Mouse (Mus musculus) thymus, postnatal 10 days (tissue): Measurements from ENCODE around the gene Krtap1-4.
"Not testable (repeated sequence)": the region's sequence is repeated elsewhere in the genome, so short reads cannot be mapped to it uniquely, and the experiment has no call there.

Experiments
- DNase-seq, 2 experiments: peaks; one replicate each; pipeline ENCODE4 v3.0.0; 2021; ENCODE audit warnings: low spot score in 2 of 2

The Krtap1-4 gene

GRCm38 (mm10) chr11:99583245-99583704, at the start of gene Krtap1-4:
Krtap1-4 (minus strand) TSS chr11:99583654.
- DNase-seq = no peak

- no peak for DNase-seq
Observed at GRCm38 (mm10) chr11:99630890-99631289, 47.4 kb upstream of the Krtap1-4 start.

GRCm38 (mm10) chr11:99628138-99628537, 44.7 kb upstream of the Krtap1-4 start, which contains the start of gene Krtap4-1:
Krtap4-1 (minus strand) TSS chr11:99628238.
- DNase-seq = no peak

- DNase-seq = no peak
Observed at GRCm38 (mm10) chr11:99620335-99620734, 36.9 kb upstream of the Krtap1-4 start, which contains the start of gene Gm11562. Gm11562 (minus strand) TSS chr11:99620435.

- no peak for DNase-seq
Observed at GRCm38 (mm10) chr11:99614796-99615363, 31.4 kb upstream of the Krtap1-4 start, which contains the start of gene Krtap2-4. Krtap2-4 (minus strand) TSS chr11:99614846.

DNA sequence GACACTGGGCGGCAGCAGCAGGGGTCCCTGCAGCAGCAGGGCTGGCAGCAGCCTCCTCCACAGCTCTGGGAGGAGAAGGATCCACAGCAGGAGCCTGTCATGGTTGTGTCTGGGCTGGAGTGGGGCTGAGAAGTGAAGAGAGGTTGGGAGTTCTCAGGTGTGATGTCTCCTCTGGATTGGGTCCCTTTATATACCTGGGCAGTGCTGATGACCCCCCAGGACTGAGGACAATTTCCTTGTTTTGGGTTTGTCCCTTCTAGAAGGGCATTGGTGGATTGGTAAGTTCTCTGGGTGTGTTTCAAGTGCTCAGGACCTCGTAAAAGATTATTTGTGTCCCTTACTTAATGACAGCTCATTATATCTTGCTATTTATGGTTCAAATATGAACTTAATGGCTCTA, 26.6 kb upstream of the Krtap1-4 start, which contains the start of gene Gm11937:
Gene Gm11937 (minus strand): TSS at position 101 of the 400 bp plus-strand sequence.
- DNase-seq = not testable (repeated sequence)

GRCm38 (mm10) chr11:99609126-99609525, 25.7 kb upstream of the Krtap1-4 start:
- no peak for DNase-seq

- not testable (repeated sequence) for DNase-seq
Observed at GRCm38 (mm10) chr11:99603208-99603607, 19.8 kb upstream of the Krtap1-4 start, which contains the start of gene Gm11938. Gm11938 (minus strand) TSS chr11:99603308.

- not testable (repeated sequence) for DNase-seq
Observed at GRCm38 (mm10) chr11:99597742-99598141, 14.3 kb upstream of the Krtap1-4 start, which contains the start of gene Krtap9-3. Krtap9-3 (minus strand) TSS chr11:99598105.

- DNase-seq = no peak
Observed at GRCm38 (mm10) chr11:99590981-99591380, 7.5 kb upstream of the Krtap1-4 start, which contains the start of gene Krtap1-3. Krtap1-3 (minus strand) TSS chr11:99591339.

DNA sequence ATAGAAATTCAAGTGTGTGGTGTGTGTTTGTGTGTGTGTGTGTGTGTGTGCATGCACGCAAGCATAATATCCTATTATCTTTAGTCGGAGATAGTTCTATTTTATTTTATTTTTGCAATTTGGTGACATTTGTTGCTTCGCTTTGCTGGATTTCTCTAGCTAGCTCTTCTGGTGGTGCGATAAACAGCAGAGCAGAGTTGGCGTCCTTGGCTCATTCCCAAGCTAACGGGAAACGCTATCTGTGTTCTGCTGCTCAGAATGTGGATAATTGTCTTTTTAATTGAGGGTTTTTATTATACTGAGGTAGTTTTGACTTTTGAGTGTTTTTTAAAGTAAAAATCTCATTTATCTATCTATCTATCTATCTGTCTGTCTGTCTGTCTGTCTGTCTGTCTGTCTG, 1.6 kb upstream of the Krtap1-4 start:
- DNase-seq = no peak

DNA sequence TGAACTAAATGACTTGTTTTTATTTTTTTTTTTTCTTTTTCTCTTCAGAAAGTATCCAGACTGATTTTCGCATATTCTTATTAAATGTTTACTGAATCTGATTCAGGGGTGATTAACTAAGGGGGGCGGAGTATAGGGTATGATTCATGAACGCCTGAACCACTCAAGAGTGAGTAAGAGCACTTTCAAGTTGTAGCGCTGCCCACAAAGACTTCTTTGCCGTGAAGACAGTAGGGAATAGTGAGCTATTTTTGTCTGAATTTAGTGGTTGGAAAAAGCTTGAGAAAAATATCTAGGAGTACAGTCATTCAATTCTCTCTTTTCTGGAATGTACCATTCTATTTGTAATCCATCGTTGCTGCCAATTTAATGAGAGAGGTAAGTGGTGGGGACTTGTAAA, 1.9 kb downstream of the Krtap1-4 start:
- no peak for DNase-seq

DNA sequence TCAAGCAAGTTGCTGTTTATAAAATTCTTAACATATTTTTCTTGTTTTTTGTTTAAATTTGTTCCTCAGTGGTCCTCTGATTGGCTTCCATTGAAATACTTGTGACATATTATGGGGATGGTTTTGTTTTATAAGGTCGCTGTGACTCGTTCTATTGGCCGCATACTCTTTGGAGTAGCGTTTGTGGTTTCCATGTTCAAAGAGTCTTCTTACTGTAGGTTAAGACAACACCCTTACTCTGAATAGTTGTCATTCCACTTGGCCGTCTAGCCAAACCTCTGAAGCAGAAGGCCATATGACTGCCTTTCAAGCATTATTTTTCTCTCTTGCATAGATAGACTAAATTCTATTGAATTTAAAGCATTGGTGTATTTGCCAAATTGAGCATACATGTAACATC, 2.4 kb downstream of the Krtap1-4 start:
- DNase-seq = no peak

DNA sequence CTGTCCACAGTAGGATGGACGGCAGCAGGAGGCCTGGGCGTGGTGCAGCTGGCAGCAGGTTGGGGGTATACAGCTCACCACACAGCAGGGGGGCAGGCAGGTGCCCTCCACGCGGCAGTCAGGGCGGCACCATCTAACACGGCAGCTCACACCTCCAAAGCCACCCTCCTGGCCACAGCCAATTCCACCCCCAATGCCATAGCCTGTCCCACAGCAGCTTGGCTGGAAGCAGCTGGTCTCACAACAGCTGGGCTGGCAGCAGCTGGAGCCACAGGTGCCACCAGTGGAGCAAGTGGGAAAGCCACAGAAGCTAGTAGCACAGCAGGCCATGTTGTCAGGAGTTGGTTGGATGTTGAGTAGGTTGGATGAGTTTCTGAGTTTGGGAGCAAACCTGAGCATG, 2.8 kb downstream of the Krtap1-4 start, which contains the start of gene Krtap1-5:
Gene Krtap1-5 (minus strand): TSS at position 381 of the 400 bp plus-strand sequence.
- no peak for DNase-seq

- peak; percentile 23 to 65 for DNase-seq
Observed at GRCm38 (mm10) chr11:99574106-99574505, 9.3 kb downstream of the Krtap1-4 start.

DNA sequence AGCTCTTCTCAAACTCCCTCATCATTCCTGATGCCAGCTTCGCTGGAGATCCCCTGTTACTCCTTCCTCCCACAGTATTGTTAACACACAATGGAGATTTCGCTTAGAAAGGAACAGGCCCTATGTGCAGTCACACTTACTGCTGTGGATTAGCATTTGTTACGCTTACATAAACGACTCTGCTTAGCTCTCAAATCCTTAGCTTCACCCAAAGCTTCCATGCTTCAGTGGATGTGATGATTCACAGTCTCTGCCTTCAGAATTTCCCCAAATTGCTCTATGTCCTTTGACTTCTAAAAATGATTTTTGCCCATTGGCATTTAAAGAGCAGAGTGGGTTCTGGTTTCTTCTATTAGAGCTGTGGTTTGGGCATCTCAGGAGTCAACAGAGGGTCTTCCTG, 10.3 kb downstream of the Krtap1-4 start:
- DNase-seq = no peak

DNA sequence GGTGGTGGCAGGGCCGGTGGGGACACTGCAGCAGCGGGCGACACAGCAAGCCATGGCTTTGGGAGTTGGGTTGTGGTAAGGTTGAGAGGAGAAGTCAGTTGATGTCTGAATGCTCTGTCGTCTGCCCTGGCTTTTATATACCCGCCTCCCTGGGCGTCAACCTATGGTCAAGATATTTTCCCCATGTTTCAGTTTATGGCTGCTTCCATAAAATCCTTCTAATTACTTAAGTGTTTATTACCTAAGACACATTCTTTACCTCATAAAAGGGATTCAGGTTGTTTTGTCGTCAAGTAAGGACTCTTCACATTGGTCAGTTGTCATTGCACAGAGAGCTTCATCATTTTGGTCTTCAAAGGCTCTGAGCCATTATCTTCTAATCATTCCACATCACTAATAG, 16.9 kb downstream of the Krtap1-4 start, which contains the start of gene Krtap3-1:
Gene Krtap3-1 (minus strand): TSS at position 101 of the 400 bp plus-strand sequence.
- DNase-seq = no peak

GRCm38 (mm10) chr11:99562580-99562979, 20.9 kb downstream of the Krtap1-4 start:
- no peak for DNase-seq

GRCm38 (mm10) chr11:99559366-99559765, 24.1 kb downstream of the Krtap1-4 start, which contains the start of gene Gm11939:
Gm11939 (minus strand) TSS chr11:99559466.
- DNase-seq = no peak

GRCm38 (mm10) chr11:99557976-99558745, 25.3 kb downstream of the Krtap1-4 start:
- no peak for DNase-seq

GRCm38 (mm10) chr11:99556753-99557152, 26.7 kb downstream of the Krtap1-4 start, which contains the start of gene Krtap3-2:
Krtap3-2 (minus strand) TSS chr11:99556853.
- no peak for DNase-seq

GRCm38 (mm10) chr11:99556195-99556594, 27.3 kb downstream of the Krtap1-4 start:
- no peak for DNase-seq
